Mouse (Mus musculus) gastrocnemius, postnatal 36 days (tissue): ENCODE measurements around the gene Asic4. TPM values are rescaled to one million over a fixed set of nuclear protein-coding genes. Genes with fewer than 3 reads are reported as not detected.

ENCODE experiments used
- DNase-seq, 2 experiments: peaks; one replicate each; pipeline ENCODE4 v3.0.0; 2022
- intact Hi-C: fragments of 180-260 bp; cut with DNase I; formaldehyde crosslinking; loops from one replicate; pipeline ENCODE4 v1.15.1; 2025
- long read RNA-seq, 2 experiments: library from polyadenylated mRNA; stranded (forward); transcript quantifications; one replicate each; pipeline ENCODE4 v2.0.0; 2021
- total RNA-seq, 2 experiments: library from RNA; stranded (reverse); gene quantifications; 2 replicates each; pipeline ENCODE4 v1.2.3; 2021

Asic4 gene
- total RNA-seq: not detected
- long read RNA-seq, experiment 1: 0 reads
- long read RNA-seq, experiment 2: 0 reads

DNA sequence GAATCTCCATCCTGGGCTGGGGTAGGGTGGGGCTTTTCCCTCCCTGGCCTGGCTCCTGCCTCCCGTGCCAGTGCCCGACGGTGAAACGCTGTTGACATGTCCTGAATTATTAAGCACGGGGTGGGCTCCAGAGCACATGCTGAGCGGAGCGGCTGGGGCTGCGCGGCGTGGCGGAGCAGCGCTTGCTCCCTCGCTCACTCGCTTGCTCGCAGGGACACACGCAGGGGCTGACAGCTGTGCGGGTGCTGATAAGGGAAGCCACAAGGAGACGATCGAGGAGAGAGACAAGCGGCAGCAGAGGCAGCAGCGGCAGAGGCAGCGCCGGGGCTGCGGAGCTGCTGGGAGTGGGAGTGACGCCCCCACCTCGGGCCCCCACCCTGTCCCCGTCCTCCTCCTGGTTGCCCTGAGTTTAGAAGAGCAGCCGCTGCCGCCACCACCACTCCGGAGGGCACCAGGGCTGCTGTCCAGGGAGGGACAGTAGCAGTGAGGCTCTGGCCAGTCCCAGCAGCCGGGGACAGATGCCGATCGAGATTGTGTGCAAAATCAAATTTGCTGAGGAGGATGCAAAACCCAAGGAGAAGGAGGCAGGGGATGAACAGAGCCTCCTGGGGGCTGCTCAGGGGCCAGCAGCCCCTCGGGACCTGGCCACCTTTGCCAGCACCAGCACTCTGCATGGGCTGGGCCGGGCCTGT, at the start of gene Asic4:
Asic4 (plus strand) TSS at position 123 of the 692 bp plus-strand sequence.
- intact Hi-C loops: no loop called here
- DNase-seq: no peak

DNA sequence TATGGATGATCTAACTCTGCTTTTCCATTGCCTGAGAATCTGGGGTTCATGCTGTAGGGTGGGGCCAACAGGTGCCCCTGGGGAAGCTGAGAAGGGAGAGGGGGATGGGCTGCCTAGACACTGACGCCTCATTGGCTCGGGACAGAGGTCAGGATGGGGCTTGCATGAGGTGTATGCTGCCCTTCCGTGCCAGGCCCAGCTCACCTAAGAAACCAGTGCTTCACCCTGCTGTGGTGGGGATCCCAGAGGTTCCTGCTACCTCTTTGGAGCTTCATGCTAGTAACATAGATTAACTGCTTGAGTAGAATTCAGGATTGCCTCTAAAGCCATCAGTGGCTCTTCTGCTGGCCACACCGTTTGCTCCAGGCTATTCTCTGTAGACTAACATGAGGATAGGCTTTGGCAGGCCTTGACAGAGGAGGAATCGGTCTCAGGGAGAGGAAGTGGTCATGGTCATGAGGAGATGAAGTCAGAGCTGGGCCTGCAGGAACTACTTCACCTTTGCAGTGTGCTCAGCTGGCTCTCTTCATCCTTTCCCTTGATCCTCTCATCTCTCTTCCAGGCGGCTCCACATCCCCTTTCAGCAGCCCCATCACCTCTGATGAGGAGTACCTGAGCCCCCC, 49.6 kb upstream of the Asic4 start:
- peak in 1 of 2 experiments; percentile 42 for DNase-seq

DNA sequence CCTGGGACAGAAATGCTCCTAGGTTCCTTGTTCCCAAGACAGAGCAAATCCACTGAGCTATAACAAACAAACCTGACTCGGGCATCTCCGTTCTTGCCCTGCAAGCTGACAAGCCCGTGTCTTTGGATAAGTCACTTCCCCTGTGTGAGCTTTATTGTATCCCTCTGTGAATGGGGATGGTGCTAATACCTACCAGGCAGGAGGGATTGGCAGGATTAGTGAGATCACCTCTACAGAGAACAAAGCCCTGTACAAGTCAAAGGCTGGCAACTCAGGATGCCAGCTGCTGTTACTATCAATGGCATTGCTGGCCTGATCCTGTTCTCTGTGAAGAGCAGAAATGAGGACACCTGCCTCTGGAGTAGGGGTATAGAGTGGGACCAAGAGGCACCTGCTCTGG, 44.7 kb upstream of the Asic4 start:
- intact Hi-C loops: loop anchor here (5.0 kb wide), 1 partner anchor 33 kb away; no protein-coding TSS in a partner anchor
- no peak for DNase-seq

More for the DNA sequence above, 49.6 kb upstream of the Asic4 start:
- intact Hi-C loops: no loop called here

DNA sequence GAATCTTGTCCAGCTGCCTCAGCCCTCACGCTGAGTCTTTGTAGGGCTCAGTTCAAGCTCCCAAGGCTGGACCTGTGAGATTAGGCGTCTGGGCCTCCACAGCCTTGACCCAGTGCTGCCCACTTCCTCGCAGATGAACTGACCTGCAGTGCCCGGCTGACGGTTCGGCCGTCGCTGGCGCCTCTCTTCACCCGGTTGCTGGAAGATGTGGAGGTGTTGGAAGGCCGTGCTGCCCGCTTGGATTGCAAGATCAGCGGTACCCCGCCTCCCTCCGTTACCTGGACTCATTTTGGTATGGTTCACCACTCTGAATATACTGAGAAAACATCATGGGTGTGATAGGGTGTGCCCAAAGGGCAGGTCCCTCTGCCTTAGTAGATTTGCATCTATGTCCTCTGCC, 44.1 kb upstream of the Asic4 start:
- intact Hi-C loops: loop anchor here (5.0 kb wide), 1 partner anchor 34 kb away; no protein-coding TSS in a partner anchor
- no peak for DNase-seq

DNA sequence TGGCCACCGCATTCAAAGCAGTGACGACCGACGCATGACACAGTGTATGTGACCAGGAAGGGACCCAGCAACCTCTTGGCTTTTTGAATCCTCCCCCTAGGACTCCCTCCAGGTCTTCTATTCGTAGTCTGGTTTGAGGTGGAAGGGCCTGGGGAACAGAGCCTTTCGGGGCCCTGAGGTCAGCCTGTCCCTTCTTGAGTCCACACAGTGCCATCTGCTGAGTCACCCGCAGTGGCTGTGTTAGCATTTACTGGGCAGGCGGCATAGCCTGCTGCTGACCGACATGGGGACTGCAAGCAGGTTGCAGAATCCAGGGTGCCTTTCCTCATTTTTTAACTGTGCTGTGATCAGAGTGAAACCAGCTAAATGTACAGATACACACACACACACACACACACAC, 43.2 kb upstream of the Asic4 start:
- DNase-seq: peak in 1 of 2 experiments; percentile 32
- intact Hi-C loops: loop anchor here (5.0 kb wide), 1 partner anchor 35 kb away; no protein-coding TSS in a partner anchor

DNA sequence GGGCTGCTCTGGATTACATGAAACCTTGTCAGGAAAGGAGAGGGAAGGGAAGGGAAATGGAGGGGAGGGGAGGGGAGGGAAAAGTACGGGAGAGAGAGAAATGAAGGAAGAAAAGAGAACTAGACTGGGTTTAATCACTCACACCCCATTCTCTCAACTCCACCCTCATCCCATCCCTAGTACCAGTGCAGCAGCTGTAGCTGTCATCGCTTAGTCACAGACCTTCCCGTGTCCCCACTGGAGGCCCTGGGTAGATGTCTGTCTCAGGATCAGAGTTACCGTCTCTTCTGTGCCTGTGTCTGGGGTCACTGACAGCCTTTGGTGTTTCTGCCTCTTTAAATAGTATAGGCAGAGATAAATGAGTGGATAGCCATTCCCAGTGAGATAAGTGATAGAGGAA, 42.0 kb upstream of the Asic4 start:
- intact Hi-C loops: loop anchor here (5.0 kb wide), 1 partner anchor 36 kb away; no protein-coding TSS in a partner anchor
- DNase-seq: no peak

DNA sequence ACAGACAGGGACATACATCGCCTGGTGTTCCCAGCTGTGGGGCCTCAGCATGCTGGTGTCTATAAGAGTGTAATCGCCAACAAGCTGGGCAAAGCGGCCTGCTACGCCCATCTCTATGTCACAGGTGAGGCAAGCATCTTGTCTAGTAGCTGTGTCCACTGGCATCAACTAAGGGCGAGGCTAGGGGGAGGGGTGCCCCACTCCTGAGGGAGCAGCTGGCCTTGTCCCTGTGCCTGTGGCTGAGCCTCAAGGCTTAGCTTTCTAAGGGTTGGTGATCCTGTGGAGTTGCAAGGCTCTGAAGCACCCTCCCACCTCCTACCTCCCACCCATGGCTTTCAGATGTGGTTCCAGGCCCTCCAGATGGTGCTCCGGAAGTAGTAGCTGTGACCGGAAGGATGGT, 40.3 kb upstream of the Asic4 start:
- no peak for DNase-seq
- intact Hi-C loops: loop anchor here (5.0 kb wide), 1 partner anchor 38 kb away; no protein-coding TSS in a partner anchor

DNA sequence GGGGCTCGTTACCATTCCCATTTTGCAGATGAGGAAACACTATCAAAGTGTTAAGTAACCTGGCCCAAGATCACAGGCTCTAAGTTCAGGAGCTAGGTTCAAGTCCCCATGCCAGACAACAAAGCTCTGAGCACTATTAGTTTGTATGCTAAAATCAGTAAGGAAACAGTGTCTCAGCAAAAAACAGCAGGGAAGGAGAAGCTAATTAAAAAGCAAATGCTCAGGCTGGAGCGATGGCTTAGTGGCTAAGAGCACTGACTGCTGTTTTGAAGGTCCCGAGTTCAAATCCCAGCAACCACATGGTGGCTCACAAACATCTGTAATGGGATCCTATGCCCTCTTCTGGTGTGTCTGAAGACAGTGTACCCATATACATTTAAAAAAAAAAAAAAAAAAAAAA, 38.0 kb upstream of the Asic4 start:
- intact Hi-C loops: no loop called here
- no peak for DNase-seq

DNA sequence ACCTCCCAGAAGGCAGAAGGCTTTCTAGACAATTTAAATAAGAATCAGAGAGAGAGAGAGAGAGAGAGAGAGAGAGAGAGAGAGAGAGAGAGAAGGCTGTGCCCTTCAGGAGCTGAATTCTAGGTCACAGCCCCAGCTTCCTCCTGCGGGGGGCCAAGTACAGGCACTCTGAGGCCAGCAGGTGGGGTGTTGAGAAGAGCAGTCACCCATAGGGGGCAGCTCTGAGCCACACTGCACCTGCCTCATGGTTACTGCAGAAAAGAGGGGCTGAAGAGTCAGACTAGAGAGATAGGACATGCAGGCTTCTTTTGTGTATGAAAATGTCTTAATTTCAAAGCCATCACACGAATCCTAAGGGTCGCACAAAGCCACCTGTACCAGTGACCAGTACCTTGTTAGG, 36.5 kb upstream of the Asic4 start:
- intact Hi-C loops: no loop called here

DNA sequence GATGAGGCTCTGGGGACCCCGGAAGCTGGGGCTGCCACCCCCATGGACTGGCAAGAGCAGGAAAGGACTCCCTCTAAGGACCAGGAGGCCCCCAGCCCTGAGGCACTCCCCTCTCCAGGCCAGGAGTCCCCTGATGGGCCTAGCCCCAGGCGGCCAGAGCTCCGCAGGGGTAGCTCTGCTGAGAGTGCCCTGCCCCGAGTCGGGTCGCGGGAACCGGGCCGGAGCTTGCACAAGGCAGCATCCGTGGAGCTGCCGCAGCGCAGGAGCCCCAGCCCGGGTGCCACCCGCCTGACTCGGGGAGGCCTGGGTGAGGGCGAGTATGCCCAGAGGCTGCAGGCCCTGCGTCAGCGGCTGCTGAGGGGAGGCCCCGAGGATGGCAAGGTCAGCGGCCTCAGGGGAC, 28.4 kb upstream of the Asic4 start:
- no peak for DNase-seq
- intact Hi-C loops: no loop called here

More for the DNA sequence above, 36.5 kb upstream of the Asic4 start:
- DNase-seq: no peak

DNA sequence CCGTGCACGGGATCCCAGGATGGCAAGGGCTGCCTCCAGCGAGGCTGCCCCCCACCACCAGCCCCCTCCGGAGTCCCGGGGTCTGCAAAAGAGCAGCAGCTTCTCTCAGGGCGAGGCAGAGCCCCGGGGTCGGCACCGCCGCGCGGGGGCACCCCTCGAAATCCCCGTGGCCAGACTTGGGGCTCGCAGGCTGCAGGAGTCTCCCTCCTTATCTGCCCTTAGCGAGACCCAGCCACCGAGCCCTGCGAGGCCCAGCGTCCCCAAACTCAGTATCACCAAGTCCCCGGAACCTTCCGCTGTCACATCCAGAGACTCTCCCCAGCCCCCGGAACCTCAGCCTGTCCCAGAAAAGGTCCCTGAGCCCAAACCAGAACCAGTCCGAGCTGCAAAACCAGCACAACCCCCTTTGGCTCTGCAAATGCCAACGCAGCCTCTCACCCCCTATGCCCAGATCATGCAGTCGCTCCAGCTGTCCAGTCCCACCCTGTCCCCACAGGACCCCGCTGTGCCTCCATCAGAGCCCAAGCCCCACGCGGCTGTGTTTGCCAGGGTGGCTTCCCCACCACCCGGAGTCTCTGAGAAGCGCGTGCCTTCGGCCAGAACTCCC, 27.9 kb upstream of the Asic4 start:
- no peak for DNase-seq
- intact Hi-C loops: no loop called here

DNA sequence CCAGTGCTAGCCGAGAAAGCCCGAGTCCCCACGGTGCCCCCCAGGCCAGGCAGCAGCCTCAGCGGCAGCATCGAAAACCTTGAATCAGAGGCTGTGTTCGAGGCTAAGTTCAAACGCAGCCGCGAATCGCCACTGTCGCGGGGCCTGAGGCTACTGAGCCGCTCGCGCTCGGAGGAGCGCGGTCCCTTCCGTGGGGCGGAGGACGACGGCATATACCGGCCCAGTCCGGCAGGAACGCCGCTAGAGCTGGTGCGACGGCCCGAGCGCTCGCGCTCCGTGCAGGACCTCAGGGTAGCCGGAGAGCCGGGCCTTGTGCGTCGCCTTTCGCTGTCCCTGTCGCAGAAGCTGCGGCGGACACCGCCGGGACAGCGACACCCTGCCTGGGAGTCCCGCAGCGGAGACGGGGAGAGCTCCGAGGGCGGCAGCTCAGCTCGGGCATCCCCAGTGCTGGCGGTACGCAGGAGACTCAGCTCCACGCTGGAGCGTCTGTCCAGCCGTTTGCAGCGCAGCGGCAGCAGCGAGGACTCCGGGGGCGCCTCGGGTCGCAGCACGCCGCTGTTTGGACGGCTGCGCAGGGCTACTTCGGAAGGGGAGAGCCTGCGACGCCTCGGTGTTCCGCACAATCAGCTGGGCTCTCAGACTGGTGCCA, 27.3 kb upstream of the Asic4 start:
- DNase-seq: no peak
- intact Hi-C loops: no loop called here

DNA sequence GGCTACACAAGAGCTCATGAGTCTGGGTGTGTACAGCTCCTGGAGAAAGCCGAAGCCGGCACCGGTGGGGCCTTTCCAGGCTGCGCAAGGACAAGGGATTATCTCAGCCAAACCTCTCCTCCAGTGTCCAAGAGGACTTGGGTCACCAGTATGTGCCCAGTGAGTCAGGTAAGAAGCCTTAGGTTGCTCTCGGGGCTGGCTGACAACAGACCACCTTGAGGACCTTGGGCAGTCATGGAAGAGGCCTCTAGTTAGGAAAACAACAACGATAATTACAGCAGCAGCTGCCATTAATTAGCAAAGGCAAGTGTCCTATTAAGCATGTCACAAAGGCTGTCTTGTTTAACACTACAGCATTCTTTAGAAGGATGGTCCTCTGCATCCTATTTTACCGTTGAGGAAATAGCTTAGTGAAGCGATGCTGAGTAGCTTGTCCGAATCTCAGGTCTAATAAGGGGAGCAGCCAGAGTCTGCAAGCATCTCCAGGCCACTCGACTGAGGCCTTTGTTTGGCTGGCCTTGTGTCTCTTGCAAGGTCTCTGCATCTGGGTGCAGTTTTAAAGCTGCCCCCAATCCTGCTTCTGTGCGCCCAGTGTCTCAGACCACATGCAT, 26.4 kb upstream of the Asic4 start:
- intact Hi-C loops: no loop called here
- DNase-seq: no peak

DNA sequence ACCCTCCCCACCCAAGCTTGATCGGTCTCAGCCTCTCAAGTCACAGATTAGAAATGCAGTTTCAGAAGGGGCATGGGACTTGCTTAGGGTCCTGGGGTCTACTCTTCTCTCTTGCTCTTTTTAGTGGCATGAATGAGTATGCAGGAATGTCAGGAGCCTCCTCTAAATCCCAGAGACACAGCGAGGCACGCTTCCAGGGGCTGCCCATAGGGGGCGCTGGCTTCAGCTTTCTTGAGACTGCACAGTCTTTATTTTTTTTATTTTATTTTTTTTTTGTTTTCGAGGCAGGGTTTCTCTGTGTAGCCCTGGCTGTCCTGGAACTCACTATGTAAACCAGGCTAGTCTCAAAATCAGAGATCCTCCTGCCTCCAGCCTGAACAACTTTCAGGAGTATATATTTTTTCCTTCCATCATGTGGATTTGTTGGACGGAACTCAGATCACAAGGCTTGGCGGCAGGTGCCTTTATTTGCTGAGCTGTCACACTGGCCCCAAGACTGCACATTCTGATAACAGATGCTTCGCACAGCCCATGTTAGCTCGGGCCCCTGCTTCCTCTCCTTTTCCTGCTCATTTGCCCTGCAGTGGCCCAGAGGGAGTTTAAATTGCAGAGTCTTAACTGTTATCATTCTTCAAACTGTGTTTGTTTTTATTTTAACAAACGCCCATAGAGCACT, 24.3 kb upstream of the Asic4 start:
- no peak for DNase-seq
- intact Hi-C loops: no loop called here

DNA sequence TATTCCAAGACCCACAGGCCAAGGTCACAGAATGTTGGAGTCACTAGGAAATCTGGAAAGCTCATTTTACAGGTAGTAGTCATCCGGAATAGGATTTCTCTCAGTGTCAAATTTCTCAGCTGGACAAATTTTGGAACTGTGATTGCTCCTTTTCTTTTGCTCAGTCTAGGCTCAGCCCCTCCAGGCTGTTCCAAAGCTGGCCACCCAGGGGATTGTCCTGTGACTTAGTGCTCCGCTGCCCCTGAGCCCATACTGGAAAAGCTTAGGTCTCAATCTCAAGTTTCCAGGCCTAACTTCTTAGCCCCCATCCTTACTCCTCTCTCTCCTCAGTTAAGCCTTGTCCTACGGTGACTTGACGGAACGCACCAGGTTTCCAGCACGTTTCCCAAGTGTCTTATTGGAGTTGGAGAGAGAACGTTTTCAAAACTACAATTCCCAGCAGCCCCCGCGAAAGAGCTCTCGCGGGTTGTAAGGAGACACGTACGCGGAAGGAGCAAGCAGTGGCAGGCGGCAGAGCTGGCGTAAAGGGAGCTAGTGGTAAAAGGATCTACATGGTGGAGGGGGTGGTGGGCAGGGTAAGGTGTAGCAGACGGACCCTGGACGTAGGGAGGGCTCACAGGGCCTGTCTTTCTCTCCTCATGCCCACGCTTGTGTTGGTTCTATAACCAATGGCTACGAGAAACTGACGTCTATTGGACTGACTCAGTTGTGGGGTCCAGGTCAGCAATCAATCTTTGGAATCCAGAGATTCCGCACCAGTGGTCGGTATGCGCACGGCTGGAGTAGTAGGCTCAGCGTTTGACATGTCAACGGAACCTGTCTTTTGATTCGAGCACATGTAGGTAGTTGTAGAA, 14.5 kb upstream of the Asic4 start, which contains the start of gene Gmppa:
Gmppa (plus strand) TSS at position 456 of the 854 bp plus-strand sequence.
- intact Hi-C loops: no loop called here
- DNase-seq: peak; percentile 73

DNA sequence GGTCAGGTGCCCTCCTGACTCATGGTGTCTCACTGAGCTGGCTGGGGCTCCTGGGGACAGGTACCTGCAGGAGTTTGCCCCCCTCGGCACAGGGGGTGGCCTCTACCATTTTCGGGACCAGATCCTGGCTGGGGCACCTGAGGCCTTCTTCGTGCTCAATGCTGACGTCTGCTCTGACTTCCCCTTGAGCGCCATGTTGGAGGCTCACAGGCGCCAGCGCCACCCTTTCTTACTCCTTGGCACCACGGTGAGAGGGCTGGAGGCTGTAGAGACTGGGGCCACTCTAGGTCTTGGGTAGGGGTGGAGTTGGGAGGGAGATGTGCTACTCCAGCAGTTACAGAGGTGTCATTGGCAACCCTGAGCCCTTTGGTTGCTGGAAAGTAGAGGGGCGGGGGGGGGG, 11.5 kb upstream of the Asic4 start:
- intact Hi-C loops: no loop called here
- DNase-seq: no peak

DNA sequence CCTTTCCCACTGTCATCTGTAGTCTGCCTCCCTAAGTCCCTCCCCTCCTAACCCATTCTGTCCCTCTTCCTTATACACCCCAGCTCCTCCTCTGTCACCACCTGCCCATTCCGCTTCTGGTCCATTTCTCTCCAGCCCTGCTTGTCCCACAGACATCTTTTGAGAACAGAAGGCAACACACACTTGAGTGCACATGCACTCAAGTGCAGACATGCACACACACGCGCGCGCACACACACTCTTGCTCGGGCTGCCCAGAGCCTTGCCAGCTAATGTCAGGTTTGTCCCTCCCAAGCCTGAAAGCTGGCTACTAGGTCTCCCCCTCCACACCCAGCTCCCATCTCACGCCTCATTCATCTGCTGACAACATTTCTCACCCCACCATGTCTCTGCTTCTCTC, 9.6 kb upstream of the Asic4 start:
- no peak for DNase-seq
- intact Hi-C loops: no loop called here

DNA sequence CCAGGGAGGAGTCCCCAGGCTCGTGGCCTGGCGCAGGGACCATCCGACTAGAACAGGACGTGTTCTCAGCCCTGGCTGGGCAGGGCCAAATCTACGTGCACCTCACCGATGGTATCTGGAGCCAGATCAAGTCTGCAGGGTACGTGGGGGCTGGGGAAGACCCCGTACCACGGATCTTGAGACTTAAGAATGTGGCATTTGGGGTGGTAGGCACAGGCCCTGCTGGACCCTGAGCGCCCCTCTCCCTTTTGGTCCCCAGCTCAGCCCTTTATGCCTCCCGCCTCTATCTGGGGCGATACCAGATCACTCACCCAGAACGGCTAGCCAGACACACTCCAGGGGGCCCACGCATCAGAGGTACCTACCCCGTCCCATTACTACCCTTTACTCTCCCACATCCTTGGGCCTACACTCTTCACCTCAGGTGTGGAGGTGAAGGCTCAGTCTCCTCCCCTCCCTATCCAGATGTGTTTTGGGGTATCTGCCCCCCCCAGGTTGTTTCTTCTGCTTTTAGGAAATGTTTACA, 8.7 kb upstream of the Asic4 start:
- intact Hi-C loops: no loop called here
- DNase-seq: no peak

DNA sequence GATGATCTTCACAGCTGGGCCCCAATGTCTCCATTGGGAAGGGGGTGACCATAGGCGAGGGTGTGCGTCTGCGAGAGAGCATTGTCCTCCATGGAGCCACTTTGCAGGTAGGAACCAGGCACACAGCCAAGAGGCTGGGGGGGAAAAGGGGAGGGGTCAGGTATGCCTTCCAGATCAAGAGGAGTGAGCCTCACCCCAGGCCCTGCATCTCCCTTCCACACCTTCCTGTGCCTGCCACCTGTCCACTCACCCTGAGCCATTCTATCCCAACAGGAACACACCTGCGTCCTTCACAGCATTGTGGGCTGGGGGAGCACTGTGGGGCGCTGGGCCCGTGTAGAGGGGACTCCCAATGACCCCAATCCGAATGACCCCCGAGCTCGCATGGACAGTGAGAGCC, 8.1 kb upstream of the Asic4 start:
- DNase-seq: no peak
- intact Hi-C loops: no loop called here
